Mouse (Mus musculus): ENCODE results near the gene Ces2c.

GRCm38 (mm10) chr8:104799385-104799784 is 47.5 kb upstream of the Ces2c start:
- TF ChIP-seq CTCF (IDR thresholded peaks at IDR 0.05; ENCODE audit: low read depth, low read length), result no peak
- TF ChIP-seq POLR2A (IDR thresholded peaks at IDR 0.05; ENCODE audit: extremely low read depth, insufficient read depth, low read length), result no peak
